Mouse (Mus musculus): ENCODE measurements around the gene Chrm5.

GRCm38 (mm10) chr2:112454125-112454861, 26.3 kb downstream of the Chrm5 start:
- TF ChIP-seq POLR2A (IDR thresholded peaks at IDR 0.05; ENCODE audit: insufficient read length, low read depth): no peak
- TF ChIP-seq TCF12 (IDR thresholded peaks at IDR 0.05; ENCODE audit: insufficient read depth, poor library complexity, severe bottlenecking): no peak
- no peak for TF ChIP-seq MYOG (IDR thresholded peaks at IDR 0.05; ENCODE audit: control insufficient read depth in 1 of 3, insufficient read depth in 1 of 3, insufficient read length in 2 of 3, low read depth in 2 of 3)
- TF ChIP-seq USF1 (IDR thresholded peaks at IDR 0.05; ENCODE audit: low read depth): no peak
- no peak for TF ChIP-seq MAX (IDR thresholded peaks at IDR 0.05; ENCODE audit: low read depth)
- TF ChIP-seq E2F4 (IDR thresholded peaks at IDR 0.05; ENCODE audit: insufficient read depth): no peak

Measured in myocyte (in vitro differentiated cells).